Mouse (Mus musculus): Measurements from ENCODE around the gene Ptpn9.

Gene Ptpn9

GRCm38 (mm10) chr9:57013756-57014155, 19.0 kb downstream of the Ptpn9 start:
- DNase-seq (ENCODE audit: low read depth, low spot score): no peak

DNA sequence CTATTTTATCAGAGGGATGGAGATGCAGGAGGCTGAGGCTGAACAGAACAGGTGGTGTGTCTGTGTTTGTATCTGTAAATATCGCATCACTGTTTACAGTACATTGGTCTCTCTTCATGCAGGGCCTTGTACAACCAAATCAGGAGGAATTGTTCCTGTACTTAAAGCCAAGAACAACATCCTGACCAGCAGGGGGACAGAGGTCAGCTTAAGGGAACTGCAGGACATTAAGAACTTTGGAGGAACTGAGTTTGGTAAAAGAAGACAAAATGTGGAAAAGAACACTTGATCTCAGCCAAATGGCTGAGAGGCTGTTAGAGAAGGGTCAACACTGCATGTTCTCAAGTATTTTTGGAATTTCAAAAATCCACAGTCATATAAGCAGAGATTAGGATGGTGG, 20.0 kb downstream of the Ptpn9 start:
- no peak for DNase-seq (ENCODE audit: low read depth, low spot score)

- DNase-seq (ENCODE audit: low read depth, low spot score): no peak
These were observed 22.9 kb downstream of the Ptpn9 start for GRCm38 (mm10) chr9:57017631-57018030.

- DNase-seq (ENCODE audit: low read depth, low spot score): no peak
These were observed 37.0 kb downstream of the Ptpn9 start for GRCm38 (mm10) chr9:57031756-57032155.

- peak; percentile 73 for DNase-seq (ENCODE audit: low read depth, low spot score)
These were observed 61.5 kb downstream of the Ptpn9 start for GRCm38 (mm10) chr9:57056237-57056636.

- DNase-seq (ENCODE audit: low read depth, low spot score): no peak
These were observed 69.4 kb downstream of the Ptpn9 start for GRCm38 (mm10) chr9:57064164-57064563.

DNA sequence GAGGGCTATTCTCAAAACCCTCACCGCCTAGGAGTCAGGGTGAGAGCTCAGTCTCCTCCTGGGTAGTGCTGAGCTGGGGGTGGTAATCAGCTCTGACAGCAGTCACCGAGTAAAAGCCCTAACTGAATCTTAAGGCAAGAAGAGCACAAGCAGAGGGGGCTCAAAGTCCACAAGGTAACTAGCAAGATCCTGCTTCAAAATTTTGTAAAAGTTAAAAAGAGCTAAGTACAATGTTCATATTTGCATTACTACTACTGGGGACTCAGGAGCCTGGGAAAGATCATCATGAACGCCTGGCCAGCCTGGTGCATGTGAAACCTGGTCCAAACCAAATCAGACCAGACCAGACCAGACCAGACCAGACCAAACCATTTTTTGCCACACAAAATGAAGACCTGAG, 73.5 kb downstream of the Ptpn9 start:
- DNase-seq (ENCODE audit: low read depth, low spot score): no peak

- DNase-seq (ENCODE audit: low read depth, low spot score): no peak
These were observed 75.5 kb downstream of the Ptpn9 start for GRCm38 (mm10) chr9:57070262-57070661.

GRCm38 (mm10) chr9:57070800-57071545, 76.2 kb downstream of the Ptpn9 start:
- DNase-seq (ENCODE audit: low read depth, low spot score): no peak

DNA sequence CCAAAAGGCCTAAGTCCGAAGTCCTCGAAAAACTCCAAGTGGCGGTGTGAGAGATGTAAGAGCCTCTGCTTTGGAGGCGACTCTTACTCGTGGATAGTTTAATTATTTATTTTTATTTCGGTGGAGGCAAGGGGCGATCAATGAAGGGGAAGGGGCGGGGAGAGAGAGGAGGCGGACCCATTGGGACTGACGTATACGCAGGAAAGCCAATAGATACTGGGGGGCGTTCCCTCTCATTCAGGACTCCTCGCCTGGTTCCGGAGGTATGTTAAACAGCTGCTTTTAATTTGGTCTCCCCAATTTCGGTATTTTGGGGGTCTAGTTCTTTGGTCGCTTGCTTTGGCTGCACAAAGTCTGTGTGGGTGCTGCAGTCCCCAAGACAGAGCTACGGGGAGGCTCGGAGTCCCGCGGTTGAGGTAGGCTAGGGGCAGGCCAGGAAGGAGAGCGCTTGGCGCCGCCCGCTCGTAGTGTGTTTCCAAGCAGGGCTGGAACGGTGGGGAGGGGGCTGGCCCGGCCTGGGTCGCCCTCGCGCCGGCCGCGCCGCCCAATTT, 77.2 kb downstream of the Ptpn9 start, which contains the start of gene Sin3a:
Sin3a (plus strand) TSS at position 240 of the 551 bp plus-strand sequence.
- peak; percentile 92 for DNase-seq (ENCODE audit: low read depth, low spot score)

DNA sequence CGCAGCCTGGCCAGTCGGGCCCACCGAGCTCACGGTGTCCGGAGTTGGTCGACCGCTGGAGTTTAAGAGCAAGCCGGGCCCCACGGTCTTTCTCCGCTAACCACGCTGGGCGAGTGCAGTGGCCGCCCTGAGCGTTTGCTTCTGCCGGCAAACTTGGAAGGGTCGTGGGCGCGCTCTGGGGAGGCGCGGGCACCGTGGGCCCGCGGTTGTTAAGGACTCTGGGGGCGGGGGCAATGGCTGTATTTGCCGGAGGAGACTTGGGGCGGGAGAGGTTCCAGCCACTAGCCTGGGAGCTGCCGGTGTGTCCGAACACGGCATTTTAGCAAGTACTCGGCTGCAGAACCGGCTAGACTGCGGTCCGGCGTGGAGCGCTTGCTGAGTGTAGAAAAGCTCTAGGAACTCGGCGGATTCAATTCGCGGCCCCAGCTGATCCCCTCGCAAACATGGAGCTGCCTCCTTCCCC, 77.8 kb downstream of the Ptpn9 start:
- no peak for DNase-seq (ENCODE audit: low read depth, low spot score)

DNA sequence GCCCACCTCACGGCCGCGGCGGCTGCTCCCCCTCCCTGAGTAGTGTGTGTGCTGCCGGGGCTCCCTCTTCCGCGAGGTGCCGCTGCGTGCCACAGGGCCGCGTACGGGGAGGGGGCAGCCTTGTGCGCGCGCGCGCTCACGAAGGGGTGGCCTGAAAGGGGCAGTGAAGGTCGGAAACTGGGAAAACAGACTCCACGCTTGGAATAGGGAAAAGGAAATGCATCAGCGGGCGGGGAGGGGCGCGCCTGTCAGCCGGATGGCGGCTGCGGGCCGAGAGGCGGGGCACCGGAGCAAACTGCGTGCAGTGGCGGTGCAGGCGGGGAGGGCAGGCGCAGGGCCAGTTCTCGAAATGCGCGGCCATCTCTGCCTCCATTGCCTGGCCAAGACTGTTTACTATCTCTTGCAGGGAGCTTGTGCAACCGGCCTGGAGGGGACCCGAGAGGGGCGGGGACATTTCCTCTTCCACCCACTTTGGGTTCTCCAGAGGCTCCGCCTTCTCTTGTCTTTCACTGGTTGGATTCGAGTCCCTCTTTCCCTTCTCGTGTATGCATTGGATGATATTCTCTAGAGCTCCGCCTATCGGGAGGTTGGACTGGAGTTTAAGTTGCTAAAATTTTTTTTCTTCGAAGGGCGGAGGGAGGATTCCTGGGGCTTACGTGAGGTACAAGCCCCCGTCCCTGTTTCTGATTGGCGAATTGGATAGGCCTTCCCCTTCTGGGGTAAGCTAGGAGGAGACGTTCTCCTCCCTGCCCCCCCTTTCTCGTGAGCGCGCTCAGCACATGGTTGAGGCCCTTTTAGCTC, 78.5 kb downstream of the Ptpn9 start:
- DNase-seq (ENCODE audit: low read depth, low spot score): peak; percentile 99

- DNase-seq (ENCODE audit: low read depth, low spot score): no peak
These were observed 79.0 kb downstream of the Ptpn9 start for GRCm38 (mm10) chr9:57073790-57074094.

GRCm38 (mm10) chr9:57074171-57074821, 79.6 kb downstream of the Ptpn9 start:
- DNase-seq (ENCODE audit: low read depth, low spot score): peak; percentile 82

DNA sequence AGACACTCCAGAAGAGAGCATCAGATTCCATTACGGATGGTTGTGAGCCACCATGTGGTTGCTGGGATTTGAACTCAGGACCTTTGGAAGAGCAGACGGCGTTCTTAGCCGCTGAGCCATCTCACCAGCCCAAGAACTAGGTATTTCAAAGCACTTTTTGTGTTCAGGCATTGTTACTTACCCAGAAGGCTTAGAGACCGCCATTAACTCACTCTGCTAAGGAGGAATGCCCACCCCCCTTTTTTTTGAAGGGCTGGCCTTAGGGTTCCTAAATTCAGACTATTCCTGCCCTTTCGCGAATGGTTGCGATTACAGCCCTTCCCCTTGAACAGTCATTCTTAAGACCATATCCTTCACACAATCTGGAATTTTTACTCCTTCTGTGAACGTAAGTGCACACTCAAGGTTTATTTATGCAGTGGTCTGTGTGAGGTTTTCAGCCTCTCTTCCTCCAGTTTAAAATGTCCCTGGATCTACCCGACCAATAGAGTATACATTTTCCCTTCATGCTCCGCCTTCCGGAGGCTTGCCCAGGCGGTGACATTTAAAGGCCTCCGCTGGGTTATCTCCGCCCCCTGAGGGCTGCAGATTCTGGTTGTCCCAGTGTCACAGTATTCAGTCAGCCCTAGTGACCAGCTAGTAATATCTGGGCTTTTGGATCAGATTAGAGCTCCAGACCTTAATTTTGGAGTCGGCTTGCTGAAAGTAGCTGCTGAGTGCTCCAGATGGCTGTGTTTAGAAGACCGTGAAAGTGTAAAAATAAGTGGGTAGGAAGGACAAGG, 80.3 kb downstream of the Ptpn9 start:
- DNase-seq (ENCODE audit: low read depth, low spot score): peak; percentile 90

GRCm38 (mm10) chr9:57075681-57076381, 81.1 kb downstream of the Ptpn9 start:
- DNase-seq (ENCODE audit: low read depth, low spot score): peak; percentile 99

DNA sequence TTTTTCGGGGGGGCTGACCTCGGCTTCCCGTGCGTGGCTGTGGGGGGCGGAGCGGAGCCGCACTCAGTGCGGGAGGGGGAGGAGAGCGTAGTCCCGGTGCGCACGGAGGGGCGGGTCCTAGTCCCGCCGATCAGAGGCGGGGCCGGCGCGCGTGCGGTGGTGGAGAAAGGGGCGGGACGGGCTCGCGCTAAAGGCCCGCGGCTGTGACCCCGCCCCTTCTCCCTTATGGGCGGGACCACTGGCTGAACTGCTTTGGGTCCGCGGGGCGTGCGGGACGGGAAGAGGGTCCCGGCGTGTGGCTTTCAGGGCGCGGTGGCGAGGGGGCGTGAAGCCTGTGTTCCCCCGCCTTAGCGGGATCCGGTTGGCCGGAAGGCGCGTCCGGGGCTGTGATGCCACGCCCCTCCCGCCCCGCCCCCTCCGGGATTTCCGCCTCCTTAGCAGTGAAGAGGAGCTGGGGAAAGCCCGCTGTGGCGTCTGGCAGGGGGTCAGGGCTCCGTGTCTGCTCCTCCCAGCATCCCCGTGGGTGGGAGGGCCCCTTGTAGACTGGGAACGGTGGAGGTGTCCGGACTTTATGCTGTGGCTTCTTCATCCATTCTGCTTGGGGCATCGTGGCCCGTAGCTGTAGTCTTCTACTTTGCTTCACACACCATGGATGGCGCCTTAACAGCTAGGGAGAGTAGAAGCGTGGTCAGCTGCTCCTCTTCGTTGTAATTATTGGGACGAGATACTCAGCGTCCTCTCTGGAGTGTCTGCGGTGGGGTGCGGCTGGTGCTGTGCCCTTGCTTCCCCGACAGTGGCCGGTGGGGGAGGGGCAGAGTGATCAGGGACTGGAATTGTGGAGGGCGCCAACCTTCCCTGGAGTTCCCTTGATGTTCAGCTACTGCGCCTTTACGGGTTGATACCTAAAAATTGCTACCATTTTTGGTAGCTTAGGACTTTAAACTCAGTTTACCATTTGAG, 82.3 kb downstream of the Ptpn9 start:
- peak; percentile 95 for DNase-seq (ENCODE audit: low read depth, low spot score)

- DNase-seq (ENCODE audit: low read depth, low spot score): no peak
These were observed 87.5 kb downstream of the Ptpn9 start for GRCm38 (mm10) chr9:57082236-57082635.
